Mouse (Mus musculus): ENCODE measurements around the gene Cpt1c. TPM values are rescaled to one million over a fixed set of nuclear protein-coding genes. Genes with fewer than 3 reads are reported as not detected.
A peak's percentile ranks its signal among the peaks of the same experiment; 100 is the strongest.
"Not testable (repeated sequence)": the region's sequence is repeated elsewhere in the genome, so short reads cannot be mapped to it uniquely, and the experiment has no call there.

The Cpt1c gene
- polyA plus RNA-seq (2014; fragmentation: Nextera tagmentation; extraction: Ambion mirVana), result 10.0 and 10.5 TPM in 2 replicates

DNA sequence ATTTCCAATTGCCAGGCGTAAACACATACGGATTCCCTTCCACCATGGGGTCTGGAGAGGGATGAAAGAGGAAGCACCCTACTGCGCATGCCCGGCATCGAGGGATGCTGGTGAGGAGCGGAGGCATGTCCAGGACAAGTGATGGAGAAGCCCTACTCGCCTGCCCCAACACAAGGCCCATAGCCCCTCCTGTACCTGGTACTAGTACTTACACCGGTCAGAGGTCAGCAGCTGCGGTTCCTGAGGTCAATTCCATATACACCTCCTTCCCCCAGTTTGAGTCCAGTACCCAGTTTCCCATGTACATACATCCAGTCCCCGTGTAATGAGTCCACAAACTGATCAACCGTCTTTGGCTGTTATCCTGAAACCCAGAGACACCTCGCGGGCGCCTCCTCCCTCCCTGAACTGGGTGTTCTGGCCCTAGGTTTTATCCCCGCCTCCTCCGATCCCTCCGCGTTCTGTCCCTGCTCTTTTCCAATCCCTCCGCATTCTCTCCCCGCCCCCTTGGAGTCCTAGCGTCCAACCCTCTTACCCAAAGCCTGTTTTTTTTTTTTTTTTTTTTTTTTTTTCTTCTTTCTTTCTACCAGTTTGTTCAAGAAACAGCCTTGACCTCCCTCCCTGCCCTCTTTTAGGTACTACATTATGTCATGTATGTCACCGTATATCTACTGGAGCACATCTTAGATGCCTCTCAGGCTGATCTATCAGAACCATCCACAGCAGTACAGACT, at the start of gene Cpt1c:
TSS of gene Cpt1c (minus strand) at position 469 of the 734 bp plus-strand sequence.
- no peak for ATAC-seq (replicated peaks; ENCODE audit: insufficient number of reproducible peaks, low FRiP score, low TSS enrichment)
- WGBS (ENCODE audit: insufficient replicate concordance), result 4% methylated on average over 22 of the region's 22 CpGs
- H3K27ac ChIP-seq (ENCODE audit: low read depth, low read length), result peak within 1 kb of the TSS; percentile 8; the same call in 1 of the 2 replicates
- peaks cover 9% of the 10 kb centered on the region; the same call in 1 of the 2 replicates for H3K4me1 ChIP-seq (ENCODE audit: control insufficient read depth, insufficient read depth, low read length)
- peaks cover 32% of the 10 kb centered on the region for H3K36me3 ChIP-seq (ENCODE audit: control insufficient read depth, insufficient read depth, low read length)
- peak within 1 kb of the TSS; percentile 64 for H3K4me2 ChIP-seq
- H3K27me3 ChIP-seq (ENCODE audit: control insufficient read depth, insufficient read depth, low read length), result no peaks in the 10 kb centered on the region
- peak within 1 kb of the TSS; percentile 23 for H3K9ac ChIP-seq (ENCODE audit: low read depth, low read length)
- H3K4me3 ChIP-seq (ENCODE audit: low read depth, low read length), result peak within 1 kb of the TSS; percentile 35
- no peaks in the 10 kb centered on the region for H3K9me3 ChIP-seq (replicated peaks; ENCODE audit: control insufficient read depth, low read length)

DNA sequence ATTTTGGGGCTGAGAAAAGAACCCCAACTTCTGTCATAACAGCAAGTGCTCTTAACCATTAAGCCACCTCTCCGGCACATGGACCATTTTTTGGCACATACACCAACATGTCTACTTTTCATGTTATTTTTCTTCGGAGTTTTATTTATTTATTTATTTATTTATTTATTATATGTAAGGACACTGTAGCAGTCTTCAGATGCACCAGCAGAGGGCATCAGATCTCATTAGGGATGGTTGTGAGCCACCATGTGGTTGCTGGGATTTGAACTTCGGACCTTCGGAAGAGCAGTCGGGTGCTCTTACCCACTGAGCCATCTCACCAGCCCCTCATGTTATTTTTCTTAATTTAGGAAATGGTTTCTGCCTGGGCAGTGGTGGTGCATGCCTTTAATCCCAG, 49.1 kb upstream of the Cpt1c start:
- not testable (repeated sequence) for H3K4me3 ChIP-seq (ENCODE audit: low read depth, low read length); H3K9me3 ChIP-seq (replicated peaks; ENCODE audit: control insufficient read depth, low read length); H3K36me3 ChIP-seq (ENCODE audit: control insufficient read depth, insufficient read depth, low read length); ATAC-seq (replicated peaks; ENCODE audit: insufficient number of reproducible peaks, low FRiP score, low TSS enrichment); H3K27ac ChIP-seq (ENCODE audit: low read depth, low read length); H3K4me2 ChIP-seq; H3K9ac ChIP-seq (ENCODE audit: low read depth, low read length); H3K27me3 ChIP-seq (ENCODE audit: control insufficient read depth, insufficient read depth, low read length); H3K4me1 ChIP-seq (ENCODE audit: control insufficient read depth, insufficient read depth, low read length)
- 76% methylated on average over 5 of the region's 5 CpGs for WGBS (ENCODE audit: insufficient replicate concordance)

DNA sequence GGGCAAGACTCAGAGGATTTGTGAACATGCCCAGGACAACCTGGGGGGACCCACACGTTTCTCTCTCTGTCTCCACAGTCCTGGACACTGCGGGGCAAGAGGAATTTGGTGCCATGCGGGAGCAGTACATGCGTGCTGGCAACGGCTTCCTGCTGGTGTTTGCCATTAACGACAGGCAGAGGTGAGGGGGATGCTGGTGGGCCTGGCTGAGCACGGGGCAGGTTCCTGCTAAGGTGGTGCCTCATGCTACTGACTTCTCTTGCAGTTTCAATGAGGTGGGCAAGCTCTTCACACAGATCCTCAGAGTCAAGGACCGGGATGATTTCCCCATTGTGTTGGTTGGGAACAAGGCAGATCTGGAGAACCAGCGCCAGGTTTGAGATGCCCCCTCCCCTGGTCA, 45.6 kb upstream of the Cpt1c start:
- Histone ChIP-seq H3K9me3 (replicated peaks; ENCODE audit: control insufficient read depth, low read length) (no peaks in the 10 kb centered on the region), H3K4me3 (ENCODE audit: low read depth, low read length) (no peak overlapping the region), H3K27ac (ENCODE audit: low read depth, low read length) (no peak overlapping the region), H3K4me1 (ENCODE audit: control insufficient read depth, insufficient read depth, low read length) (peaks cover 10% of the 10 kb centered on the region), H3K4me2 (no peak overlapping the region), H3K27me3 (ENCODE audit: control insufficient read depth, insufficient read depth, low read length) (no peaks in the 10 kb centered on the region), H3K9ac (ENCODE audit: low read depth, low read length) (no peak overlapping the region), H3K36me3 (ENCODE audit: control insufficient read depth, insufficient read depth, low read length) (no peaks in the 10 kb centered on the region)
- ATAC-seq (replicated peaks; ENCODE audit: insufficient number of reproducible peaks, low FRiP score, low TSS enrichment), result no peak
- 75% methylated on average over 9 of the region's 9 CpGs for WGBS (ENCODE audit: insufficient replicate concordance)

DNA sequence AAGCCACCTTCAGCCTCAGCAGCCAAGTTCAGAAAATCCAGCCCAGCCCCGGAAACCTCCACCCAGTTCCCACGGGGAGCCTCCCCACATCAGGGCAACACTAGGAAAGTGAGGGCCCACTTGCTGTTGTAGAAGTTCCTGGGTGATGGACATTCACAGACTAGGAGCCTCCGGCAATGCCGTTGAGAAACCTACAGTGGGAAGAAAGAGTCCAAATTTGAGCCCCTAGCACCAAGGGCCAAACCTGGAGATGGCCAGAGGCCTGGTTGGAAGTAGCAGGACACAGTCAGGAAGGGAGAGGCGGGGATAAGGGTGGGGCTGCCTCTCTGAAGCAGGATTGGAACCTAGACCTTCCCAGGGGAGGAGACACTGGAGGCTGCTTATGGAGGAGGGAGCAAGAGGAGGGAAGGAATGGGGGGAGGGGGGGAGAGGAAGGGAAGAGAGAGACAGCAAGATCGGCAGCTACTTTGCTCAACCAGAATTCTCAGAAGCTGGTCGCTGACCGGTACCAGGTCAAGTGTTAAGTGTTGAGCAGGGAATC, 44.5 kb upstream of the Cpt1c start:
- H3K27ac ChIP-seq (ENCODE audit: low read depth, low read length), result peak overlapping the region; percentile 99
- H3K4me3 ChIP-seq (ENCODE audit: low read depth, low read length), result peak overlapping the region; percentile 94
- peak overlapping the region; percentile 67 for H3K9ac ChIP-seq (ENCODE audit: low read depth, low read length)
- H3K9me3 ChIP-seq (replicated peaks; ENCODE audit: control insufficient read depth, low read length), result no peaks in the 10 kb centered on the region
- H3K27me3 ChIP-seq (ENCODE audit: control insufficient read depth, insufficient read depth, low read length), result no peaks in the 10 kb centered on the region
- 21% methylated on average over 8 of the region's 8 CpGs for WGBS (ENCODE audit: insufficient replicate concordance)
- peak overlapping the region; percentile 84 for H3K4me2 ChIP-seq
- no peak for ATAC-seq (replicated peaks; ENCODE audit: insufficient number of reproducible peaks, low FRiP score, low TSS enrichment)
- H3K36me3 ChIP-seq (ENCODE audit: control insufficient read depth, insufficient read depth, low read length), result no peaks in the 10 kb centered on the region
- H3K4me1 ChIP-seq (ENCODE audit: control insufficient read depth, insufficient read depth, low read length), result peaks cover 18% of the 10 kb centered on the region

DNA sequence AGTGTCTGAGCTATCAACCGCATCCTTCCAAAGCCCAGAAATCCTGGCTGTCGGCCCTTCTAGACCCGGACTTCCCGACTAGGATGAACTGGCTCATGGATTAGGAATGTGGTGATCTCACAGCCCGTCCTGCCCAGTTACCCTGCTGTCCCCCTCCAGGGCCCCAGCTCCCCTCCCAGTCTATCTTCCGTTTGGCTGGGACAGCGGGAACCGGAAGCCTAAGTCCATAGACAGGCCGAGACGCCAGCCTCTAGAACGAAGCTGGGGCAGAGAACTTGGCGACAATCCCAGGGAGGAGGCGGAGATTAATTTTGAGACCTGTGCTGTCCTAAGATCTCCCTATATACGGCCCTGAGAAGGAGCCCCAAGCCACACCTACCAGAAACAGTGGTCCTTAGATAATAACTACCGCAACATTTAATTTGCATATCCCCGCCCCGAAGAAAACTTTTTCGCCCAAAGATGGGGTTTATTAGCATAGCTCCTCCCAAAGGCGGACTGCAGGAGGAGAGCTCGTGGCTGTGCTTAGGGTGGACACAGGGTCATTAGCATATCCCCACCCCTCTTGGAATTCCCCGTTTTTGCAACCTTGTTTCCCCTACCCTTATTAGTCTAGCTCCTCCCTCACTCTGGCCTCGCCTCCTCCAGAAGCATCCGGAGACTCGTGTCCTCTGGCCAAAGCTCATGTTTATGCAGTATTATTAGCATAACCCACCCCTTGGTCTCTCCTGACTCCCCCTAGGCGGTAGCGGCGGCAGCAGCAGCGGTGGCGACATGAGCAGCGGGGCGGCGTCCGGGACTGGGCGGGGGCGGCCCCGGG, 42.8 kb upstream of the Cpt1c start, which contains the start of gene Rras:
TSS of gene Rras (plus strand) at position 720 of the 820 bp plus-strand sequence.
- WGBS (ENCODE audit: insufficient replicate concordance), result under 1% methylated on average over 36 of the region's 36 CpGs
- H3K27me3 ChIP-seq (ENCODE audit: control insufficient read depth, insufficient read depth, low read length), result no peaks in the 10 kb centered on the region
- peak within 1 kb of the TSS; percentile 99 for H3K27ac ChIP-seq (ENCODE audit: low read depth, low read length)
- peaks cover 6% of the 10 kb centered on the region for H3K36me3 ChIP-seq (ENCODE audit: control insufficient read depth, insufficient read depth, low read length)
- H3K4me2 ChIP-seq, result peak within 1 kb of the TSS; percentile 84
- H3K4me3 ChIP-seq (ENCODE audit: low read depth, low read length), result peak within 1 kb of the TSS; percentile 94
- peak; percentile 87 for ATAC-seq (replicated peaks; ENCODE audit: insufficient number of reproducible peaks, low FRiP score, low TSS enrichment)
- H3K9ac ChIP-seq (ENCODE audit: low read depth, low read length), result peak within 1 kb of the TSS; percentile 80
- H3K9me3 ChIP-seq (replicated peaks; ENCODE audit: control insufficient read depth, low read length), result no peaks in the 10 kb centered on the region
- peaks cover 22% of the 10 kb centered on the region for H3K4me1 ChIP-seq (ENCODE audit: control insufficient read depth, insufficient read depth, low read length)

DNA sequence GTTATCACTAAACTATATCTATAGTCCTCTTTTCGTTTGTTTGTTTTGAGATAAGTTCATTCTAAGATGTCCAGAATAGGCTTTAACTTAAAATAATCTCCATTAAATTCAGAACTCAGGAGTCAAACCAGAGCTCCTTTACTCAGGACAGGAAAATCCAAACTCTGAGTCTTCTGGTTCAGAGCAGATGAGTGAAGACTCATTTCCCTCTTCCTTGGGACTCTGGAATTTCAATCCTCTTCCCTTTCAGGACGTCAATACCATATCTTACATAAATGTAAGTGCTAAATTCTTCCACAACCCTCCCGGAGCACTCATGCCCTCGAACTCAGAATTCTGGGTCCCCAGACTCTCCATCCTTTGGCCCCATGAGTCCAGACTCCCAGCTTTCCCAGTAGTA, 42.1 kb upstream of the Cpt1c start:
- peak overlapping the region; percentile 94 for H3K4me3 ChIP-seq (ENCODE audit: low read depth, low read length)
- peaks cover 13% of the 10 kb centered on the region for H3K36me3 ChIP-seq (ENCODE audit: control insufficient read depth, insufficient read depth, low read length)
- no peak for ATAC-seq (replicated peaks; ENCODE audit: insufficient number of reproducible peaks, low FRiP score, low TSS enrichment)
- no peaks in the 10 kb centered on the region for H3K9me3 ChIP-seq (replicated peaks; ENCODE audit: control insufficient read depth, low read length)
- H3K4me1 ChIP-seq (ENCODE audit: control insufficient read depth, insufficient read depth, low read length), result peaks cover 22% of the 10 kb centered on the region
- no peaks in the 10 kb centered on the region for H3K27me3 ChIP-seq (ENCODE audit: control insufficient read depth, insufficient read depth, low read length)
- under 1% methylated on average over 4 of the region's 4 CpGs for WGBS (ENCODE audit: insufficient replicate concordance)
- H3K9ac ChIP-seq (ENCODE audit: low read depth, low read length), result peak overlapping the region; percentile 80
- H3K27ac ChIP-seq (ENCODE audit: low read depth, low read length), result peak overlapping the region; percentile 99
- peak overlapping the region; percentile 84 for H3K4me2 ChIP-seq

DNA sequence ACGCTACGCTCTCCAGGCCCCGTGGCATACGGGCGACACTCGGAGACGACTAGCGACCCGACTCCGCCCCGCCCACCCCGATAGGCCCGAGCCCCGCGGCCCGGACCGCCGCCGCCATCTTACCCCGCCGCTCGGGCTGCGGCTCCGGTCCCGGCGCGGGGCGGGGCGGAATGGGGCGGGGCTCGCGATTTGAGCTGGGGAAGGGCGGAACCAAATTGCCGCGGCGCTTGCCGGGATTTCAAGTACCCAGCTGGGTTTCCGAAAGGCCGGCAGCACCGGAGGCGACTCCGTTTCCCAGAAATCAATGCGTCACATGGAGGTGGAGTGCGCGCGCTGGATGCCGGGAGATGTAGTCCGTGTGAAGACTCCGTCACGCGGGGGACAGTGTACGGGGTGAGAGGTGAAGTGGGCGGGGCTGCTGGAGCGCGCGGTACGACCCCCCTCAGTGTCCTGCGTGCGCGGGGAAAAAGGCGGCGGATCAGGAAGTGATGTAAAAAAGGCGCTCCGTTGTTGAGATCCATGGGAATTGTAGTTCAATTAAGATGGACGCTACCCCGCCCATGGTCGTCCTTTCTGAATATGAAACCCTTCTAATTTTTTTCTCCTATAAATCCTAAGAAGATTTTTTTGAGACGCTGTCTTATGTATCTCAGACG, 41.4 kb upstream of the Cpt1c start, which contains the start of gene Scaf1:
TSS of gene Scaf1 (minus strand) at position 407 of the 656 bp plus-strand sequence.
- Histone ChIP-seq H3K27ac (ENCODE audit: low read depth, low read length) (peak within 1 kb of the TSS; percentile 99), H3K27me3 (ENCODE audit: control insufficient read depth, insufficient read depth, low read length) (no peaks in the 10 kb centered on the region), H3K9me3 (replicated peaks; ENCODE audit: control insufficient read depth, low read length) (no peaks in the 10 kb centered on the region), H3K9ac (ENCODE audit: low read depth, low read length) (peak within 1 kb of the TSS; percentile 99), H3K4me2 (peak within 1 kb of the TSS; percentile 84), H3K4me3 (ENCODE audit: low read depth, low read length) (peak within 1 kb of the TSS; percentile 94), H3K36me3 (ENCODE audit: control insufficient read depth, insufficient read depth, low read length) (peaks cover 20% of the 10 kb centered on the region), H3K4me1 (ENCODE audit: control insufficient read depth, insufficient read depth, low read length) (peaks cover 22% of the 10 kb centered on the region)
- 1% methylated on average over 59 of the region's 69 CpGs for WGBS (ENCODE audit: insufficient replicate concordance)
- peak; percentile 86 for ATAC-seq (replicated peaks; ENCODE audit: insufficient number of reproducible peaks, low FRiP score, low TSS enrichment)

DNA sequence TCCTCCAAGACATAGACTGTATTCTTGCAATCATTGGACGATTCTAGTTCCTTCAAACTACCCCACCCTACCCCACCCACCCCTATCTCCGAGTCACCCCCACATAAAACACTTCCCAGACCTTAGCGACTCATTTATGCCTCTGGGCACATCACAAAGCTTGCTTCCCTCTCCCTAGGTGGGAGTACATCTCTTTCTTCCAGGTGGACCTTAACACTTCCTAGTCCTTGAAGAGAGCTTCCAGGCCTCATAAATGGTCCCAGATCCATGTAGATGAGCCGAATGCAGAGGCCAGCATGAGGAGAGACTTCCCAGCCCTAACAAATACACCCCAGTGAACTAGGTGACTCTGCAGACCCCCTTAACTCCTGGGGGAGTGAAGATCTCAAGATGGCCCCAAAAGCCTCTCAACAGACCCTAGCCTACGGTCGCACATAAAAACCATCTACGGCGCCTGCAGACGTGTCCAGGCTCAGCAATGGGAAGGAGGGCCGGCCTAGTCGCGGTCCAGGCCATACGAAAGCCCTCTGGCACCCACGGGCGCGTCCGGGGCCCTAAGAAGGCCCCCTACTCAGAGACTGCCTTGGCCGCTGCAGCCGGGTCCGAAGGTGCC, 40.8 kb upstream of the Cpt1c start:
- peak overlapping the region; percentile 84 for H3K4me2 ChIP-seq
- 2% methylated on average over 20 of the region's 20 CpGs for WGBS (ENCODE audit: insufficient replicate concordance)
- peaks cover 22% of the 10 kb centered on the region for H3K4me1 ChIP-seq (ENCODE audit: control insufficient read depth, insufficient read depth, low read length)
- peaks cover 23% of the 10 kb centered on the region for H3K36me3 ChIP-seq (ENCODE audit: control insufficient read depth, insufficient read depth, low read length)
- H3K27me3 ChIP-seq (ENCODE audit: control insufficient read depth, insufficient read depth, low read length), result no peaks in the 10 kb centered on the region
- H3K9ac ChIP-seq (ENCODE audit: low read depth, low read length), result peak overlapping the region; percentile 99
- H3K27ac ChIP-seq (ENCODE audit: low read depth, low read length), result peak overlapping the region; percentile 87
- H3K9me3 ChIP-seq (replicated peaks; ENCODE audit: control insufficient read depth, low read length), result no peaks in the 10 kb centered on the region
- peak overlapping the region; percentile 94 for H3K4me3 ChIP-seq (ENCODE audit: low read depth, low read length)
- ATAC-seq (replicated peaks; ENCODE audit: insufficient number of reproducible peaks, low FRiP score, low TSS enrichment), result no peak

Data from heart, embryonic 11.5 days (tissue).